In the genomic region with DNA sequence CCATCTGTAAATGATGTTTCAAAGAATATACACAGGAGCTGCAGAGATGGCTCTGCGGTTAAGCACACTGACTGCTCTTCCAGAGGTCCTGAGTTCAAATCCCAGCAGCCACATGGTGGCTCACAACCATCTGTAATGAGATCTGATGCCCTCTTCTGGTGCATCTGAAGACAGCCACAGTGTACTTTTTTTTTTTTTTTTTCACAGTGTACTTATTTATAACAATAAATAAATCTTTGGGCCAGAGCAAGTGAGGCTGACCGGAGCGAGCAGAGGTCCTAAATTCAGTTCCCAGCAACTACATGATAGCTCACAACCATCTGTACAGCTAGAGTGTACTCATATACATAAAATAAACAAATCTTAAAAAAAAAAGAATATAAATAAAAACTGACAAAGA, we compare ENCODE assay signal across 3 mouse cellular contexts.
TF ChIP-seq lines count a peak whose summit lies in the region.

No protein-coding gene starts in this region.

TF ChIP-seq in CH12.LX, 34 proteins besides CTCF, POLR2A, EP300 and RAD21:
- TF ChIP-seq ZNF384 (IDR thresholded peaks at IDR 0.05; ENCODE audit: low read depth, low read length) = peak; percentile 77; the same call in 1 of the 2 replicates

TF ChIP-seq in ES-E14, 5 proteins besides CTCF, POLR2A, EP300 and RAD21:
- TF ChIP-seq ZNF384 (IDR thresholded peaks at IDR 0.05; ENCODE audit: low read depth, low read length) = peak; percentile 91

TF ChIP-seq in MEL, 35 proteins besides CTCF, POLR2A, EP300 and RAD21:
- TF ChIP-seq TBP (IDR thresholded peaks at IDR 0.05; ENCODE audit: low read depth, low read length) = peak; percentile 88
- peak; percentile 59 for TF ChIP-seq ZNF384 (IDR thresholded peaks at IDR 0.05; ENCODE audit: low read depth, low read length)
